Mouse (Mus musculus) neural tube, embryonic 11.5 days (tissue): Measurements from ENCODE around the gene Ppp3ca. TPM values are rescaled to one million over a fixed set of nuclear protein-coding genes. Genes with fewer than 3 reads are reported as not detected.

Experiments used
- ATAC-seq: fragments of 200-750 bp; cut with Nextera tagmentation; 2 replicates; pipeline ENCODE4 v1.8.0; 2017; ENCODE audit warnings: moderate number of reproducible peaks, mild to moderate bottlenecking, moderate TSS enrichment, moderate library complexity; ENCODE audit not compliant: insufficient read depth, low FRiP score, low TSS enrichment
- DNase-seq: peaks from one replicate; pipeline ENCODE4 v3.0.0-alpha.2; 2015; ENCODE audit warnings: low spot score
- H3K27ac ChIP-seq: fragments of 300-500 bp; sonication (generic); 2 replicates; pipeline ENCODE4 v1.5.1; 2014; ENCODE audit warnings: low read depth, mild to moderate bottlenecking, low read length
- H3K27me3 ChIP-seq: fragments of 300-500 bp; sonication (generic); 2 replicates; pipeline ENCODE4 v1.6.1; 2014; ENCODE audit warnings: mild to moderate bottlenecking, low read length, mixed read lengths; ENCODE audit not compliant: control insufficient read depth, insufficient read depth
- H3K36me3 ChIP-seq: fragments of 300-500 bp; sonication (generic); 2 replicates; pipeline ENCODE4 v1.6.1; 2014; ENCODE audit warnings: mild to moderate bottlenecking, low read length, moderate library complexity, mixed read lengths; ENCODE audit not compliant: control insufficient read depth, insufficient read depth
- H3K4me1 ChIP-seq: fragments of 300-500 bp; sonication (generic); 2 replicates; pipeline ENCODE4 v1.6.1; 2014; ENCODE audit warnings: low read length, mixed read lengths; ENCODE audit not compliant: control insufficient read depth, insufficient read depth
- H3K4me2 ChIP-seq: fragments of 300-500 bp; sonication (generic); 2 replicates; pipeline ENCODE4 v1.6.1; 2014; ENCODE audit warnings: low read depth, mild to moderate bottlenecking, moderate library complexity
- H3K4me3 ChIP-seq: fragments of 300-500 bp; sonication (generic); 2 replicates; pipeline ENCODE4 v1.5.1; 2014; ENCODE audit warnings: low read depth, low read length
- H3K9ac ChIP-seq: fragments of 300-500 bp; sonication (generic); 2 replicates; pipeline ENCODE4 v1.6.1; 2014; ENCODE audit warnings: mild to moderate bottlenecking, low read length
- H3K9me3 ChIP-seq: fragments of 300-500 bp; sonication (generic); 2 replicates; pipeline ENCODE4 v1.6.1; 2016; ENCODE audit warnings: low read length; ENCODE audit not compliant: control insufficient read depth
- WGBS: fragments of 180-500 bp; shearing (Covaris S2); extraction: QIAGEN DNeasy Blood & Tissue Kit; methylation state at CpG from one replicate; pipeline ENCODE4 v1.1.7; 2014; 5-methylcytosine and 5-hydroxymethylcytosine counted together
- polyA plus RNA-seq: library from polyadenylated mRNA; unstranded; fragments of >200 nt; fragmentation: Nextera tagmentation; extraction: Ambion mirVana; gene quantifications from 2 replicates; pipeline ENCODE4 v1.2.1, GENCODE M21; 2014

Gene Ppp3ca
- polyA plus RNA-seq, 1 experiment from 2014 or later = 72.4 TPM

DNA sequence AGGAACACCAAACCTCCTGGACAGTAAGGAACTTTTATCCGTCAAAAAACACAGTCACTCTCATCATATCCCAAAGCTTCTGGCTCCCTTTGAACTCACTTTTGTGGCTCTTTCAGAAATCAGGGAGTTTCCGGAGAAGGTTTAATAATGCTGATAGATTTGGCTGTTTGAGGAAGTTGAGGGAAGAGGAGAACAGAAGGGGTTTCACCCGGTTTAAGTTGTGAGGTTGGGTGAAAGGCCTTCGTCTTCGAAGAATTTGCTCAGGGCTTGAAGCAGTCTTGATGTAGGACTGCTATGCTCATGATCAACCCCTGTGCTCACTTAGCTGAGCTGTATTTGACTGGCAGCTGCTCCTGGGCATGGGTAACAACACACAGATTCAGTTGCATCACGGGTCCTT, 86.2 kb downstream of the Ppp3ca start:
- 92% methylated on average over 6 of the region's 6 CpGs for WGBS
- no peaks in the 10 kb centered on the region for H3K36me3 ChIP-seq
- no peaks in the 10 kb centered on the region for H3K9me3 ChIP-seq
- H3K27me3 ChIP-seq = no peaks in the 10 kb centered on the region
- H3K4me1 ChIP-seq = peaks cover 4% of the 10 kb centered on the region; the same call in 1 of the 2 replicates
- ATAC-seq (no peak), DNase-seq (no peak)
- H3K4me3 ChIP-seq = no peak overlapping the region
- no peak overlapping the region for H3K4me2 ChIP-seq
- H3K9ac ChIP-seq = no peak overlapping the region
- no peak overlapping the region for H3K27ac ChIP-seq

DNA sequence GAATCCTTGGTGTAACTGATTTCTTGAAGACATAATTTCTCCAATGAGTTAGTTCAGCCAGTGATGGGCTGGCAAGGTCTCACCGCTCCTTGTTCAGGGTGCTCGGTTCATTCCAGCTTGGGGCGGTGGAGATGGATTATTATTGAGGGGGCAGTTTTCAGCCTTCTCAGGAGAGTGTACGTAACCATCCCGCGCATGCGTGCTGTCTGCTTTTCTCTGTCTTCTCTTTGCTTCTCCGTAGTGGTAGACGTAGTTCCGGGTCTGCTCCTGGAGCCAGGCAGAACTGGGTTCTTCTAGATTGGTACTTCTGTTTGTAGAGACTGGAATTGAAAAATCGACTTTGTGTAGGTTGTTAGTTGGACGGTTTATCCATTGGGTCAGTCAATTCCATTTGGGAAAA, 89.5 kb downstream of the Ppp3ca start:
- H3K4me1 ChIP-seq = 0 out of 2 replicates have a peak, but pooled peaks cover 4% of the 10 kb centered on the region
- DNase-seq = no peak
- H3K9ac ChIP-seq = no peak overlapping the region
- ATAC-seq = no peak
- no peaks in the 10 kb centered on the region for H3K9me3 ChIP-seq
- WGBS = 94% methylated on average over 12 of the region's 12 CpGs
- no peaks in the 10 kb centered on the region for H3K27me3 ChIP-seq
- H3K36me3 ChIP-seq = no peaks in the 10 kb centered on the region
- H3K4me3 ChIP-seq = no peak overlapping the region
- no peak overlapping the region for H3K27ac ChIP-seq
- H3K4me2 ChIP-seq = no peak overlapping the region

DNA sequence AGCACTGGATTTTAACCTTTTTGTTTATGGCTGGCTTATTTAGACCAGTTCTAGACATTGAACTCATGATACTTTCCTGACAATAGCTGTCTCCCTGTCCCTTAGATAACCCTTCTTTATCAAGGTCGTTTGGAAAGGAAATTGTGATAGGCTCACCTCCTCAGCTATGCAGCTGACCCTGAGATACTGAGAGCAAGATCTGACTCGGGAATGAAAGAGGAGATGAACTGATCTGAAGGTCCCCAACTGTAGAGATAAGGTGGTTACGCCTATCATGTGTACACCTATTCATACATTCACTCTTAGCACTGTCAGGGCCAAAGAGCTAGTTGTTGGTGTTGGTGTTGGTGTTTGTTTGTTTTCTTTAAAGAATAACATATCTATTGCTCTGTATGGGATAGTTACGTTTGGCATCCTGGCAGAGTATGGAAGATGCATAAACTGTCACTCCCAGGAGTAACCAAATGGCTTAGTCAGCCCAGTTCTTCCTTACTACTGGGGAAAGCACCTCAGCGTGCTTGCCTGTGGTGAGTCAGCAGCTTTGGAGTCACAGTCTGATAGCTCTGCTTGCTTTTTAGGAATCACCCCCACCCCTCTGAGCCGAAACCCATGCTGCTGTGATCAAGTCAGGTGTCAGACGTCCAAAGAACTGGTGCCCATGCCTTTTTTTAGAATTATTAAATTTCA, 91.5 kb downstream of the Ppp3ca start:
- 76% methylated on average over 7 of the region's 7 CpGs for WGBS
- H3K36me3 ChIP-seq = no peaks in the 10 kb centered on the region
- no peaks in the 10 kb centered on the region for H3K27me3 ChIP-seq
- H3K9ac ChIP-seq = no peak overlapping the region
- H3K9me3 ChIP-seq = no peaks in the 10 kb centered on the region
- ATAC-seq = no peak
- no peak overlapping the region for H3K4me3 ChIP-seq
- no peak overlapping the region for H3K27ac ChIP-seq
- 0 out of 2 replicates have a peak, but pooled peaks cover 4% of the 10 kb centered on the region for H3K4me1 ChIP-seq
- DNase-seq = no peak
- H3K4me2 ChIP-seq = no peak overlapping the region

DNA sequence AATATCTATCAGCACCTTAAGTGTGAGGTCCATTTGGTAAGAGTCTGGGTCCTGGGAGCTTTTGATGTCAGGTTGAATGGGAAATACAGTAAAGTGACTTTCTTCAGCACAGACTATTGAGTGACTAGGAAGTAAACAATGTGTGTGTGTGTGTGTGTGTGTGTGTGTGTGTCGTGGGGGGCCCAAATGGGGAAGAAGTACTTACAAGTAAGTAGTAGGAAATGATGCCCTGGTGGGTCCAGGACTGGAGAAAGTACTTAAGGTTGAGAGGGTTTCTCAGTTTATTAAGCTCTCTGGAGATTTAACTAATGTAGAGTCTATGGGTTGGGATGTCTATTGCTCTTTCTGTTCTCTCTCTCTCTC, 92.0 kb downstream of the Ppp3ca start:
- DNase-seq (no peak), ATAC-seq (no peak)
- Histone ChIP-seq H3K9me3 (no peaks in the 10 kb centered on the region), H3K4me1 (0 out of 2 replicates have a peak, but pooled peaks cover 4% of the 10 kb centered on the region), H3K27me3 (no peaks in the 10 kb centered on the region), H3K4me2 (no peak overlapping the region), H3K4me3 (no peak overlapping the region), H3K36me3 (no peaks in the 10 kb centered on the region), H3K27ac (no peak overlapping the region), H3K9ac (no peak overlapping the region)
- WGBS = 82% methylated on average over 1 of the region's 1 CpGs

DNA sequence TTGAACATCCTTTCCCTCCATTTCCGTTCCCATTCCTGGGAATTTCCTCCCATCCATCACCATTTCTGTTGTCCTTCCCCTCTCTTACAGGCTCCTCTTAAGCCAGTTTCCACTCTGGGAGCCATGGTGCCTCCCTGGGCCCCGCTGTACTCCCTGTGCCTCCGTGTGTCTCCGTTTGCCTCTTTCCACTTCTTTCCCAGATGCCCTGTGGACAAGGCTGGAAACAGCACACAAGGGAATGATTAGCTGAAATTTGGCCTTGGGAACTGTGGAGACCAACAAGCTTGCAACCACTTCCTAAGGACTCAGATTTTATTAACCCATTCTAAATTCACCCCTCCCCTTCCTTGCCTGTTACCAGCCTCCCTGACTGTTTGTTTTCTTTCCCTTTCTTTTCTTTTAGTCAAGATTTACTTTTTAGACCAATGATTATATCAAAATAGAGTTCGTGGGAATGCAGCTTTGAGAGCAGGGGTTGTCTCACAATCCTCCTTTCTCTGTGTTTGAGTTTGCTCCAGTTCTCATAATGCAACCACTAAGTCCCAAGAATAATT, 93.9 kb downstream of the Ppp3ca start:
- H3K27me3 ChIP-seq = no peaks in the 10 kb centered on the region
- no peaks in the 10 kb centered on the region for H3K9me3 ChIP-seq
- no peak overlapping the region for H3K27ac ChIP-seq
- no peak overlapping the region for H3K4me3 ChIP-seq
- H3K36me3 ChIP-seq = no peaks in the 10 kb centered on the region
- no peak overlapping the region for H3K4me2 ChIP-seq
- DNase-seq = no peak
- 46% methylated on average over 5 of the region's 5 CpGs for WGBS
- no peak for ATAC-seq
- H3K4me1 ChIP-seq = 0 out of 2 replicates have a peak, but pooled peaks cover 4% of the 10 kb centered on the region
- H3K9ac ChIP-seq = no peak overlapping the region

DNA sequence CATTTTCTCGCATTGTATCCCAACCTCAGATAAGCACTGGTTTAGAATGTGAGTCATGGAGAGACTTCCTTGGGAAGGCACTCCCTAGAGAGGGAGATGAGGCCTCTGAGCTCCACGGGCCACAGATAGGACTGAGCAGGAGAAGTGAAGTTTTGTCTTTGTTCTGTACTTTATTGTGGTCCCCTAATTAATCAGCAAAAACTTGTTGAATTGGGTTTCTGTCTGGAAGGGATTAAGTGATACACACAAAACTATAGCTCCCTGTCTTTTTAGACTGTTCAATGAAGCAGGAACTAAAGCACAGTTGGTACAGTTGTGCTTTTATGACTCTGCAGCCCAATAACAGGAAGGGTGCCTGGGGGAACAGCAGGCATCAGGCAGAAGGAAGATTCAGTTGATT, 95.6 kb downstream of the Ppp3ca start:
- ATAC-seq (no peak), DNase-seq (no peak)
- 0 out of 2 replicates have a peak, but pooled peaks cover 4% of the 10 kb centered on the region for H3K4me1 ChIP-seq
- H3K9ac ChIP-seq = no peak overlapping the region
- H3K36me3 ChIP-seq = no peaks in the 10 kb centered on the region
- H3K27me3 ChIP-seq = no peaks in the 10 kb centered on the region
- no peak overlapping the region for H3K4me3 ChIP-seq
- H3K9me3 ChIP-seq = no peaks in the 10 kb centered on the region
- H3K4me2 ChIP-seq = no peak overlapping the region
- H3K27ac ChIP-seq = no peak overlapping the region
- WGBS = 68% methylated on average over 2 of the region's 2 CpGs

DNA sequence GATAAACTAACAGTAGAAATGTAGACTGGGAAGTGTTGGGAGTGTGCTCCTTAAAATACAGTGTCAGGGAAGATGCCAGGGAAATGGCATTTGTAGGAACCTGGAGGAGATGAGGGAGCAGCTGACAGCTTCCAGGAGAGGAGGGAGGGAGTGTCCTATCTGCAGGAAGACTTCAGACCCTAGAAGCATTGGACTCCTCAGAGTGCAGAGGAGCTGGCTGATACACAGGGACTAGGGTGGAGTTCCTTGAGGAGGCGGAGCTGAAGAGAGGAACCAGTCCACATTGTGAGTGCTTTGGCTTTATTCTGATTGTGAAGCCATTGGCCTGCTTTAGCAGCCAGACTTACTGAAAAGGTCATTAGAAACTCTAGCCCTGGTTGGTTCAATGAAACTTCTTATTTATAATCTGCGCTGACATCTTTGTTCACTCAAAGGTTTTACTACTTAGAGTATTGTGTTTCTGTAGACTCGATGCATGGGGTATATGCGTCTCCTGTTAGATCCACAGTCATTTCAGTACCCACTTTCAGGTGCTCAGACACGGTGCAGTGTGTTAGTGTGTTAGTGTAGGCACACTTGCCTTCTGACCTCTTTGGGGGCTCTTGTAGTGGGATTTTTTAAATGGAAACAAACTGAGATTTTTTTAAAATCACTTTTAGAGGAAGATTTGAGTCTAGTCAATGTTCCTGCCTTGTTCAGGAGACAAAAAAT, 99.0 kb downstream of the Ppp3ca start:
- H3K27ac ChIP-seq = no peak overlapping the region
- H3K27me3 ChIP-seq = no peaks in the 10 kb centered on the region
- H3K36me3 ChIP-seq = no peaks in the 10 kb centered on the region
- no peak for DNase-seq
- ATAC-seq = no peak
- H3K4me3 ChIP-seq = no peak overlapping the region
- H3K4me2 ChIP-seq = no peak overlapping the region
- H3K9ac ChIP-seq = no peak overlapping the region
- no peaks in the 10 kb centered on the region for H3K4me1 ChIP-seq
- 93% methylated on average over 5 of the region's 5 CpGs for WGBS
- no peaks in the 10 kb centered on the region for H3K9me3 ChIP-seq

DNA sequence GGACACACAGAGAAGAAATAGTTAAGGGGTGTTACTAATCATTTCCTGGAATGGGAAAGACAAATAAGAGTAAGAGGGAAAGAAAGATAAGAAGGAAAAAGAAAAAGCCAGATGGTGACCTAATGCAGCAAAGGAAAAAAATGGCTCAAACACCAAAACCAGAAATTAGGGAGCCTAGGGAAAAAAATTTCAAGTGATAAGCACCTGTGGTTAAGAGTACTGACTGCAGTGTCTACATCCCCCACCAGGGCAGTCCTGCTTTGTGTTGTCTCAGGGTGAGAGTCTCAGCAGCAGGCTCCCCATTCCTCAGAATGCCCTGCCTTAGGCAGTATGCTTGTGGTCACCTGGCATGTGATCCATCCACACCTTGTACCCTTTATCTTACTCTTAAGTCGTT, 99.6 kb downstream of the Ppp3ca start:
- no peaks in the 10 kb centered on the region for H3K27me3 ChIP-seq
- no peak overlapping the region for H3K9ac ChIP-seq
- H3K9me3 ChIP-seq = no peaks in the 10 kb centered on the region
- no peaks in the 10 kb centered on the region for H3K4me1 ChIP-seq
- no peak overlapping the region for H3K27ac ChIP-seq
- no peak for ATAC-seq
- no peaks in the 10 kb centered on the region for H3K36me3 ChIP-seq
- no peak for DNase-seq
- 84% methylated on average over 1 of the region's 1 CpGs for WGBS
- no peak overlapping the region for H3K4me3 ChIP-seq
- H3K4me2 ChIP-seq = no peak overlapping the region

DNA sequence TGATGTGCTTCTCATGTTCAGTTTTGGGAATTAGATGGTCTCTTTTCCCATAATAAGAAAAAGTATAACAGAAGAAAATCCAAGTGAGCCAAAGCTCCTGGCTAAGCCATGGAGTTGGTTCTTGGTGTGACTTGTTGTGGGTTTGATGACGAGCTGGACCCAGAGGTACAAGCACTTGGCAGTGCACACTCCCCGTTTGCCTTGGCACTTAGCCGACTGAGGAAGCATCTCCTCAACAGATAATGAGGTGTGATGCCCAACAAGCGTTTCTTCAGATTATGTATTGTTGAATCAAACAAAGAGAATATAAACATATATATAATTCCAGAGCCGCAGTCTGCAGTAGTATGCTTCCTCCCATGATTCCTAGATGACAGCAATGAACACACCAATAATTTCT, 101.8 kb downstream of the Ppp3ca start:
- no peaks in the 10 kb centered on the region for H3K9me3 ChIP-seq
- DNase-seq (no peak), ATAC-seq (no peak)
- 90% methylated on average over 5 of the region's 5 CpGs for WGBS
- H3K27me3 ChIP-seq = no peaks in the 10 kb centered on the region
- no peak overlapping the region for H3K4me2 ChIP-seq
- H3K4me1 ChIP-seq = no peaks in the 10 kb centered on the region
- H3K9ac ChIP-seq = no peak overlapping the region
- H3K27ac ChIP-seq = no peak overlapping the region
- no peak overlapping the region for H3K4me3 ChIP-seq
- no peaks in the 10 kb centered on the region for H3K36me3 ChIP-seq
